Mouse (Mus musculus): ENCODE data around the gene Nlgn3. TPM values are rescaled to one million over a fixed set of nuclear protein-coding genes. Genes with fewer than 3 reads are reported as not detected.

Gene Nlgn3
- total RNA-seq (2023), result under 1 TPM in 1 of 2 experiments, not detected in 1; 0.46 TPM

GRCm38 (mm10) chrX:101299055-101299454, at the start of gene Nlgn3:
Nlgn3 (plus strand) TSS chrX:101299168.

GRCm38 (mm10) chrX:101253952-101254729, 44.8 kb upstream of the Nlgn3 start, which contains the start of gene Foxo4:
Foxo4 (plus strand) TSS chrX:101254528.

GRCm38 (mm10) chrX:101263892-101264291, 35.1 kb upstream of the Nlgn3 start, which contains the start of gene Gm614:
Gm614 (minus strand) TSS chrX:101263992.

GRCm38 (mm10) chrX:101268025-101268754, 30.8 kb upstream of the Nlgn3 start, which contains the start of gene Il2rg:
Il2rg (minus strand) TSS chrX:101268255.

GRCm38 (mm10) chrX:101268755-101269124, 30.2 kb upstream of the Nlgn3 start, which contains the start of gene Gm20489:
Gm20489 (minus strand) TSS chrX:101269023.

GRCm38 (mm10) chrX:101273875-101274738, 24.9 kb upstream of the Nlgn3 start, which contains the start of gene Med12:
Med12 (plus strand) TSS chrX:101274030.

Other genes starting within 250 kb of the Nlgn3 start
- not detected for gene Tex11, start 239.5 kb upstream of the Nlgn3 start, total RNA-seq (2023)
- not detected for gene Slc7a3, start 213.1 kb upstream of the Nlgn3 start, total RNA-seq (2023)
- gene Snx12, start 76.6 kb upstream of the Nlgn3 start, total RNA-seq (2023), result 10 to 100 TPM; 32.6 to 49.2 TPM
- gene Foxo4, start 44.6 kb upstream of the Nlgn3 start, total RNA-seq (2023), result 10 to 100 TPM; 23.1 to 25.6 TPM
- 1 to 10 TPM; 1.3 to 3.4 TPM for gene Gm614, start 35.2 kb upstream of the Nlgn3 start, total RNA-seq (2023)
- gene Il2rg, start 30.9 kb upstream of the Nlgn3 start, total RNA-seq (2023), result 10 to 100 TPM; 31.6 to 32.8 TPM
- gene Gm20489, start 30.1 kb upstream of the Nlgn3 start, total RNA-seq (2023), result not detected
- gene Med12, start 25.1 kb upstream of the Nlgn3 start, total RNA-seq (2023), result 10 to 100 TPM; 55.6 to 59.1 TPM
- gene Gjb1, start 77.2 kb downstream of the Nlgn3 start, total RNA-seq (2023), result not detected
- 10 to 100 TPM; 17.6 to 20.4 TPM for gene Zmym3, start 121.7 kb downstream of the Nlgn3 start, total RNA-seq (2023)
- 100 to 1,000 TPM; 126 to 152 TPM for gene Nono, start 130.2 kb downstream of the Nlgn3 start, total RNA-seq (2023)
- gene Itgb1bp2, start 149.9 kb downstream of the Nlgn3 start, total RNA-seq (2023), result 1 to 10 TPM in 1 of 2 experiments, under 1 TPM in 1; 0.79 to 1.1 TPM
- 10 to 100 TPM; 24.2 to 29.4 TPM for gene Taf1, start 233.6 kb downstream of the Nlgn3 start, total RNA-seq (2023)

Data from neutrophil, adult 83 days (primary cell).